10 mouse cellular contexts compared by ENCODE assay signal in the genomic region with DNA sequence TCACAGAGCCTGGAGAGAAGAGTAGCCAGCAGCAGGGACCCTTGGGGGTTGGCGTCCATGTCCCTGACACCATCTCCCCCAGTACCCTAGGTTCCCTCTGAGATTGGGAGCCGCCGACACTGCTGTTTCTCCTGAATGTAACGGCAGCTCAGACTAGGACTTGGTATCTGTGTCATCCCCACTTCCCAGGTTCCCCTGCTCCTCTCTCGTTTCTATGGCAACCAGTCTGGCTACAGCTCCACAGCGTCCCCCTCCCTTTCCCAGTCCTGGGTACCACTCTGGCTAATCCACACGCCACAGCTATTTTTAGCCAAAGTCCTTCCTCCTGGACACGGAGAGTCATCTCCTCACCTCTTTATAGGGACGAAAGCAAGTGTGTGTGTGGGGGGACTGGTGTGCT. TPM values are rescaled to one million over a fixed set of nuclear protein-coding genes. Genes with fewer than 3 reads are reported as not detected.
DNase-seq lines count a peak whose midpoint lies in the region; ATAC-seq and TF ChIP-seq lines count a peak whose summit lies in the region.
"Had no signal": no experiment of that assay in that cellular context is flagged by ENCODE, and none has a peak within 500 bp of the region (broad histone marks: within the 10 kb centered on the region; RNA-seq: fewer than 3 reads in every experiment).

A gene (minus strand): TSS at position 188 of the 400 bp plus-strand sequence.

- ATAC-seq in embryonic facial prominence, embryonic 14.5 days (ENCODE audit: low read depth) = no peak
- peak; percentile 89 for ATAC-seq in midbrain, postnatal 0 days (ENCODE audit: low FRiP score)

- peaks cover 54% of the 10 kb centered on the region for H3K27me3 ChIP-seq in embryonic facial prominence, embryonic 14.5 days (replicated peaks; ENCODE audit: control insufficient read depth, insufficient read depth, low read length)
- no peaks in the 10 kb centered on the region for H3K27me3 ChIP-seq in midbrain, postnatal 0 days (ENCODE audit: insufficient read depth, low read length)

- peak; percentile 82 for DNase-seq in brain, embryonic 18.5 days (ENCODE audit: low read depth, low spot score)
- no peak for DNase-seq in embryonic facial prominence, embryonic 14.5 days (ENCODE audit: low spot score)
- DNase-seq in layer of hippocampus, adult 2 months (ENCODE audit: low spot score in 2 of 2) = peak; percentile 81 to 92
- DNase-seq in midbrain, postnatal 0 days (ENCODE audit: low spot score) = peak; percentile 94
- no peak for DNase-seq in adrenal gland, adult 2 months
- no peak for DNase-seq in liver
- no peak for DNase-seq in heart, postnatal 14 days
- DNase-seq in spleen, postnatal 10 days (ENCODE audit: low spot score in 2 of 2) = no peak
- DNase-seq: lung, embryonic 14.5 days had no signal

- no peaks in the 10 kb centered on the region for H3K4me1 ChIP-seq in embryonic facial prominence, embryonic 14.5 days (ENCODE audit: control insufficient read depth, insufficient read depth, low read length)
- H3K4me1 ChIP-seq in midbrain, postnatal 0 days (ENCODE audit: insufficient read depth, low read length) = peaks cover 19% of the 10 kb centered on the region; the same call in 1 of the 2 replicates
- H3K4me1 ChIP-seq: embryonic facial prominence, embryonic 12.5 days had no signal

- 0 out of 2 replicates have a peak within 1 kb of the TSS, but pooled peaks have one; percentile 19 for H3K9ac ChIP-seq in embryonic facial prominence, embryonic 14.5 days (ENCODE audit: low read depth, low read length)
- H3K9ac ChIP-seq in midbrain, postnatal 0 days (replicated peaks; ENCODE audit: low read length, poor library complexity, severe bottlenecking) = peak within 1 kb of the TSS; percentile 65
- H3K9ac ChIP-seq: embryonic facial prominence, embryonic 12.5 days; lung, embryonic 14.5 days had no signal

- H3K4me2 ChIP-seq in embryonic facial prominence, embryonic 14.5 days (ENCODE audit: low read depth, low read length) = no peak within 1 kb of the TSS
- peak within 1 kb of the TSS; percentile 78 for H3K4me2 ChIP-seq in midbrain, postnatal 0 days (ENCODE audit: low read depth, low read length, poor library complexity, severe bottlenecking)
- H3K4me2 ChIP-seq: embryonic facial prominence, embryonic 12.5 days; lung, embryonic 14.5 days had no signal

- intact Hi-C loops in heart, postnatal 14 days (cut with DNase I) = no loop called here

- H3K4me3 ChIP-seq in embryonic facial prominence, embryonic 14.5 days (ENCODE audit: low read depth, low read length) = no peak within 1 kb of the TSS; the same call in 1 of the 2 replicates
- H3K4me3 ChIP-seq in layer of hippocampus, adult 2 months = peak within 1 kb of the TSS; percentile 72
- peak within 1 kb of the TSS; percentile 46 for H3K4me3 ChIP-seq in midbrain, postnatal 0 days (ENCODE audit: low read depth, low read length)
- H3K4me3 ChIP-seq: embryonic facial prominence, embryonic 12.5 days had no signal

- WGBS in embryonic facial prominence, embryonic 14.5 days = 32% methylated on average over 9 of the region's 9 CpGs
- WGBS in midbrain, postnatal 0 days = 5% methylated on average over 9 of the region's 9 CpGs

- no peak for TF ChIP-seq CTCF in layer of hippocampus, adult 2 months (conservative IDR thresholded peaks at IDR 0.05)
- TF ChIP-seq CTCF in midbrain, postnatal 0 days (IDR thresholded peaks at IDR 0.05) = no peak

- H3K27ac ChIP-seq in embryonic facial prominence, embryonic 14.5 days (replicated peaks; ENCODE audit: low read depth, low read length) = no peak within 1 kb of the TSS
- peak within 1 kb of the TSS; percentile 96 for H3K27ac ChIP-seq in layer of hippocampus, adult 2 months
- H3K27ac ChIP-seq in midbrain, postnatal 0 days (ENCODE audit: low read depth, low read length) = peak within 1 kb of the TSS; percentile 73
- H3K27ac ChIP-seq: embryonic facial prominence, embryonic 12.5 days had no signal

- H3K36me3 ChIP-seq in embryonic facial prominence, embryonic 14.5 days (ENCODE audit: control insufficient read depth, insufficient read depth, low read length) = no peaks in the 10 kb centered on the region
- no peaks in the 10 kb centered on the region for H3K36me3 ChIP-seq in midbrain, postnatal 0 days (ENCODE audit: insufficient read depth, low read length)
- H3K36me3 ChIP-seq: embryonic facial prominence, embryonic 12.5 days had no signal

- H3K9me3 ChIP-seq in embryonic facial prominence, embryonic 14.5 days (ENCODE audit: control insufficient read depth, low read length) = 0 out of 2 replicates have a peak, but pooled peaks cover 5% of the 10 kb centered on the region
- H3K9me3 ChIP-seq in midbrain, postnatal 0 days (ENCODE audit: low read length) = no peaks in the 10 kb centered on the region
- H3K9me3 ChIP-seq: embryonic facial prominence, embryonic 12.5 days had no signal

RNA-seq across cellular contexts. Expression of the gene that starts here (rescaled TPM):
- 0.06 TPM in 1 of 2 replicates, not detected in the other for polyA plus RNA-seq in embryonic facial prominence, embryonic 14.5 days (2014; fragmentation: Nextera tagmentation; extraction: Ambion mirVana)
- 10 to 100 TPM; 67.2 to 69.2 TPM for total RNA-seq in layer of hippocampus, adult 2 months (2021)
- total RNA-seq in midbrain, postnatal 0 days (2014; rRNA removed) = 13.9 and 14.1 TPM in 2 replicates
- 5.8 and 6.7 TPM in 2 replicates for polyA plus RNA-seq in midbrain, postnatal 0 days (2015; fragmentation: Nextera tagmentation; extraction: Ambion mirVana)
- under 1 TPM; 0.09 to 0.17 TPM for total RNA-seq in adrenal gland, adult 2 months (2021)
- polyA plus RNA-seq in adrenal gland, adult 2 months (2012; rRNA removed) = 0.67 and 0.85 TPM in 2 replicates
- total RNA-seq in heart, postnatal 14 days (2021) = not detected

Comparison
In these comparisons a context has a peak if more than half of its experiments do, and no peak if none do; other contexts are left out.
1. RNA of the gene that starts here (total RNA-seq): 67.2 to 69.2 TPM in layer of hippocampus, adult 2 months and 13.9 to 14.1 TPM in midbrain, postnatal 0 days; 0.09 to 0.17 TPM in adrenal gland, adult 2 months and not detected in heart, postnatal 14 days; every median in the first group is over 10 times any median in the second.
2. DNase-seq: peak in brain, embryonic 18.5 days (single experiment), layer of hippocampus, adult 2 months (2 of 2) and midbrain, postnatal 0 days (single experiment); none in embryonic facial prominence, embryonic 14.5 days (single experiment), adrenal gland, adult 2 months (single experiment), liver (single experiment), heart, postnatal 14 days (0 of 2) and spleen, postnatal 10 days (0 of 2).